7 mouse cellular contexts compared by ENCODE assay signal in the genomic region with DNA sequence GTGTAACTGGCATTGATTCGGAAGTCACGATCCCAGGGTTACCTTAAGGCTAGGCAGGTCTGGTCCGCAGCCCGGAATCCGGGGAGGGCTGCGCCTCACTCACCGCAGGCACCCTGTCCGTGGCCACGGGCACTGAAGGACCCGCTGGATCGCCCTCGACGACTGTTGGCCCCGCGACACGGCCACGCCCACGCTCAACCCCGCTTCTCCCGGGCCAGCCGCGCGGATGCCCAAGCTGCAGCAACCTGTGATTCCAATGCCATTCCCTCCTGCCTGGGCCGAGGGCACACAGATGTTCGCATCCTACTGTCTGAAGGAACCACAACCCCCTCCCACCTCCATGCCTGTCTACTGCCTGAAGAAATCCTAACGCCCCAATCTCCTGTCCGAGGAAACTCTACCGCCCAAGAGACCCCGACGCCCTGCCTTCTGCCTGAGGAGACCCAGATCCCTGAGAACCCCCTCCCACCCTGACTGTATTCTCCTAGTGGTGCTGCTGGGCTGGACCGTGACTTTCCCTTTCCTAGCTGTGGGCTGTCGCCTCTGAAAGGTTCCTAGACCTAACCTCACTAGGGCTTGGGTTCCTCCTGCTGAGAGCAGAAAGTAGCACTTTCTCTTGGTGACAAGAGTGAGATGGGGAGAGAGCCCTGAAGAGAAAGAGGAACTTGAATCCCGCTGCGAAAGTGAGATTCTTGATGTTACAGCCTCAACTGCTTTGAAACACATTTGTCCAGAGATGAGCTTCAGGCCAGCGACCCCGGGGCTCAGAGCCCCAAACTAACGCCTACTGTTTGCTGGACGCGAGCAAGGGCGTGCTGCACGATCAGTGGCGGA. TPM values are rescaled to one million over a fixed set of nuclear protein-coding genes. Genes with fewer than 3 reads are reported as not detected.
DNase-seq lines count a peak whose midpoint lies in the region; ATAC-seq and TF ChIP-seq lines count a peak whose summit lies in the region.

A gene (minus strand): TSS at position 143 of the 834 bp plus-strand sequence.

- no peak for TF ChIP-seq EP300 in lung, postnatal 0 days (IDR thresholded peaks at IDR 0.05)

- no peak for TF ChIP-seq CTCF in lung, postnatal 0 days (IDR thresholded peaks at IDR 0.05)

- peak within 1 kb of the TSS; percentile 81 for H3K27ac ChIP-seq in lung, postnatal 0 days (ENCODE audit: low read length)

- peak within 1 kb of the TSS; percentile 73 for H3K4me3 ChIP-seq in lung, postnatal 0 days (ENCODE audit: low read depth, low read length)

- WGBS in lung, postnatal 0 days: 2% methylated on average over 42 of the region's 42 CpGs

- H3K4me2 ChIP-seq in lung, postnatal 0 days (replicated peaks; ENCODE audit: low read depth, low read length): peak within 1 kb of the TSS; percentile 91

- H3K4me1 ChIP-seq in lung, postnatal 0 days (ENCODE audit: insufficient read depth, low read depth, low read length): peaks cover 4% of the 10 kb centered on the region; the same call in 1 of the 2 replicates

- peak within 1 kb of the TSS; percentile 68 for H3K9ac ChIP-seq in lung, postnatal 0 days (replicated peaks; ENCODE audit: low read depth)

- peak; percentile 29 to 37 for DNase-seq in B cell, adult 2 months
- DNase-seq in cerebellum, adult 9-10 months: peak; percentile 55
- peak; percentile 51 for DNase-seq in kidney, adult 18-20 months
- DNase-seq in lung, postnatal 0 days (ENCODE audit: low spot score): peak; percentile 48
- peak; percentile 46 to 69 for DNase-seq in spleen, postnatal 10 days (ENCODE audit: low spot score in 2 of 2)

- ATAC-seq in CD4-positive, CD25-positive, alpha-beta regulatory T cell, adult 4 months: peak; percentile 18
- peak; percentile 65 for ATAC-seq in granulocyte monocyte progenitor cell, adult 5-6 weeks (replicated peaks; ENCODE audit: poor library complexity, severe bottlenecking)
- ATAC-seq in lung, postnatal 0 days: peak; percentile 3; the same call in 1 of the 2 replicates

- peaks cover 6% of the 10 kb centered on the region; the same call in 1 of the 2 replicates for H3K27me3 ChIP-seq in lung, postnatal 0 days (replicated peaks; ENCODE audit: insufficient read depth, low read length)

- H3K36me3 ChIP-seq in lung, postnatal 0 days (ENCODE audit: insufficient read depth, low read length): no peaks in the 10 kb centered on the region

- H3K9me3 ChIP-seq in lung, postnatal 0 days (ENCODE audit: low read length): no peaks in the 10 kb centered on the region

RNA-seq across cellular contexts. Expression of the gene that starts here (rescaled TPM):
- polyA plus RNA-seq in CD4-positive, CD25-positive, alpha-beta regulatory T cell, adult 4 months (2017; shearing (Covaris generic)): under 1 TPM in 1 of 2 experiments, not detected in 1; 0.49 TPM
- not detected in 2 replicates for total RNA-seq in granulocyte monocyte progenitor cell, adult 5-6 weeks (2014; fragmentation: Nextera tagmentation)
- total RNA-seq in granulocyte monocyte progenitor cell, adult 5-6 weeks (2017): not detected in 2 replicates
- 1.5 and 1.7 TPM in 2 replicates for polyA plus RNA-seq in lung, postnatal 0 days (2015; fragmentation: Nextera tagmentation; extraction: Ambion mirVana)

Comparison
In these comparisons a context has a peak if more than half of its experiments do, and no peak if none do; other contexts are left out.
1. Peak in every context shown above with its lines: DNase-seq, ATAC-seq, H3K4me3 ChIP-seq and H3K27ac ChIP-seq.
2. Peak in ATAC-seq in CD4-positive, CD25-positive, alpha-beta regulatory T cell, adult 4 months; RNA of the gene not detected or under 1 TPM.
3. Peak in ATAC-seq in granulocyte monocyte progenitor cell, adult 5-6 weeks; RNA of the gene not detected or under 1 TPM.
4. ATAC-seq: peak in every context shown above with its lines; median percentile 65 in granulocyte monocyte progenitor cell, adult 5-6 weeks; 18 in CD4-positive, CD25-positive, alpha-beta regulatory T cell, adult 4 months; 3 in lung, postnatal 0 days.